14 mouse cellular contexts compared by ENCODE assay signal in the genomic region with DNA sequence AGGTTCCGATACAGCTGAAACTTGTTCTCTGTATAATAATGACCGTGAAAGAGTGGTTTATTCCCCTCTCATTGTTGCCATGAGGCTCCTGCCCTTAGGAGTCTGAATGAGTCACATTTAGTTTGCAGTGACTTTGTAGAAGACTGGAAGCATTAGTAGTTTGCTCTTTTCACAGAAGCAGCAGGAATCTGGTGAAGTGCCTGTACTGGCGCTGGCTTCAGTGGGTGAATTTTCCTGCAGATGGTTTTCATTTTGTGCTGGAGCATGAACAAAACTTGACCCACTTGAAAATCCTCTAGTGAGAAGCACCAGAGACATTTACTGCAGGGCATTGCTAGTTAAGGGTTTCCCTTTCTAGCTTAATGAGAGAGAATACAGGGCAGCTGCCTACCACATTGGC.
DNase-seq lines count a peak whose midpoint lies in the region; ATAC-seq and TF ChIP-seq lines count a peak whose summit lies in the region.
"Had no signal": no experiment of that assay in that cellular context is flagged by ENCODE, and none has a peak within 500 bp of the region (broad histone marks: within the 10 kb centered on the region; RNA-seq: fewer than 3 reads in every experiment).

No protein-coding gene starts in this region.

- no peak for ATAC-seq in liver, embryonic 12.5 days
- ATAC-seq: hindbrain, embryonic 16.5 days had no signal

- peak; percentile 4 to 22 for DNase-seq in layer of hippocampus, postnatal 10 days (ENCODE audit: low spot score in 2 of 2)
- no peak for DNase-seq in layer of hippocampus, adult 2 months (ENCODE audit: low spot score in 2 of 2)
- DNase-seq in Muller cell, postnatal 12 days (ENCODE audit: inconsistent ontology term): peak; percentile 84
- peak; percentile 11 for DNase-seq in brain, embryonic 14.5 days (ENCODE audit: low read depth)
- DNase-seq in cerebellum, postnatal 36 days: peak; percentile 2 to 3
- no peak for DNase-seq in liver
- DNase-seq: layer of hippocampus, adult 9-11 months had no signal

- TF ChIP-seq POLR2A in brain, embryonic 14.5 days (IDR thresholded peaks at IDR 0.05; ENCODE audit: borderline replicate concordance, extremely low read depth, insufficient read depth, insufficient read length, poor library complexity, severe bottlenecking): no peak

- H3K4me1 ChIP-seq in liver, embryonic 12.5 days: no peaks in the 10 kb centered on the region
- H3K4me1 ChIP-seq: forebrain, embryonic 10.5 days; limb, embryonic 13.5 days; lung, embryonic 15.5 days; neural tube, embryonic 15.5 days had no signal

- H3K27ac ChIP-seq in layer of hippocampus, adult 2 months: no peak overlapping the region
- no peak overlapping the region for H3K27ac ChIP-seq in liver, embryonic 12.5 days
- H3K27ac ChIP-seq: forebrain, embryonic 10.5 days; limb, embryonic 13.5 days; lung, embryonic 15.5 days; neural tube, embryonic 15.5 days had no signal

- H3K27me3 ChIP-seq in liver, embryonic 12.5 days (replicated peaks): no peaks in the 10 kb centered on the region
- H3K27me3 ChIP-seq: CH12.LX; limb, embryonic 13.5 days; lung, embryonic 15.5 days; neural tube, embryonic 15.5 days had no signal

- H3K9me3 ChIP-seq in liver, embryonic 12.5 days (replicated peaks): peaks cover 5% of the 10 kb centered on the region; the same call in 1 of the 2 replicates
- H3K9me3 ChIP-seq: forebrain, embryonic 10.5 days; lung, embryonic 15.5 days; neural tube, embryonic 15.5 days had no signal

- no peak overlapping the region for H3K9ac ChIP-seq in liver, embryonic 12.5 days
- H3K9ac ChIP-seq: limb, embryonic 13.5 days; lung, embryonic 15.5 days; neural tube, embryonic 15.5 days had no signal

- no peak overlapping the region for H3K4me3 ChIP-seq in layer of hippocampus, adult 2 months
- H3K4me3 ChIP-seq in liver, embryonic 12.5 days: no peak overlapping the region
- H3K4me3 ChIP-seq: forebrain, embryonic 10.5 days; limb, embryonic 13.5 days; lung, embryonic 15.5 days; neural tube, embryonic 15.5 days had no signal

- no peaks in the 10 kb centered on the region for H3K36me3 ChIP-seq in liver, embryonic 12.5 days
- H3K36me3 ChIP-seq: forebrain, embryonic 10.5 days; limb, embryonic 13.5 days; lung, embryonic 15.5 days; neural tube, embryonic 15.5 days had no signal

- TF ChIP-seq CTCF in layer of hippocampus, adult 2 months (conservative IDR thresholded peaks at IDR 0.05): no peak
- no peak for TF ChIP-seq CTCF in brain, embryonic 14.5 days (IDR thresholded peaks at IDR 0.05; ENCODE audit: borderline replicate concordance, extremely low read depth, insufficient read depth, insufficient read length)

- 77% methylated on average over 3 of the region's 3 CpGs for WGBS in liver, embryonic 12.5 days (ENCODE audit: insufficient replicate concordance)

- H3K4me2 ChIP-seq in liver, embryonic 12.5 days: no peak overlapping the region
- H3K4me2 ChIP-seq: limb, embryonic 13.5 days; lung, embryonic 15.5 days; neural tube, embryonic 15.5 days had no signal

Comparison
In these comparisons a context has a peak if more than half of its experiments do, and no peak if none do; other contexts are left out.
1. DNase-seq: peak in layer of hippocampus, postnatal 10 days (2 of 2), Muller cell, postnatal 12 days (single experiment), brain, embryonic 14.5 days (single experiment) and cerebellum, postnatal 36 days (2 of 2); none in layer of hippocampus, adult 2 months (0 of 2) and liver (single experiment).